Comparison of ENCODE assay signal across 24 mouse cellular contexts in the genomic region with DNA sequence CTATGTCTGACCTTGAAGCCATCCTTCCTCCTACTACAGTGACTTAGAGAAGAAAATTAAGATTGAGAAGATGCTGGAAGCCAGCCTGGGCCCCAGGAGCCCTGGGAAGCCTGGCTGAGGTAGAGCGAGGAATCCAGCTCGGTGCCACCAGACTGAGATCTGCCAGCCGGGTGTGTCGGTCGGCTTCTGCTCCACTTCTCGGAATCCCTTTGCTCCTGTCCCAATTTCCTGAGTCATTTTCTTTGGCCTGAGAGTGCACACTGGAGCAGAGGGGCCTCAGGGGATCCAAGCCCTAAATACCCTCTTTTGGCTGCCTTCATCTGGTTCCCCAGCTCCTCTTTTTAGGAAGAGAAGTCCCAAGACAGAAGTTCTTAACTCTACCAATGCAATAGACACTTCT.
"Had no signal": no experiment of that assay in that cellular context is flagged by ENCODE, and none has a peak within 500 bp of the region (broad histone marks: within the 10 kb centered on the region; RNA-seq: fewer than 3 reads in every experiment).

No protein-coding gene starts in this region.

- H3K4me3 ChIP-seq: heart, adult 2 months; heart, embryonic 12.5 days; hindbrain, embryonic 13.5 days; hindbrain, embryonic 15.5 days; kidney, embryonic 15.5 days; layer of hippocampus, adult 2 months; left cerebral cortex, adult 2 months; limb, embryonic 10.5 days; limb, embryonic 12.5 days; liver, embryonic 13.5 days; liver, embryonic 15.5 days had no signal

- H3K27ac ChIP-seq: heart, adult 2 months; hindbrain, embryonic 13.5 days; hindbrain, embryonic 15.5 days; hindbrain, postnatal 0 days; kidney, embryonic 15.5 days; kidney, postnatal 0 days; layer of hippocampus, adult 2 months; left cerebral cortex, adult 2 months; limb, embryonic 10.5 days; limb, embryonic 12.5 days; liver, embryonic 13.5 days; liver, embryonic 15.5 days had no signal

- DNase-seq: gastrocnemius, postnatal 14 days; gastrocnemius, postnatal 36 days; heart, adult 11 months; heart, adult 2 months; heart, postnatal 10 days; kidney, adult 11 months; kidney, adult 2 months; kidney, adult 9 months; kidney, postnatal 25 days; kidney, postnatal 4 days; liver; liver, embryonic 13.5 days; liver, postnatal 0 days had no signal
